Mouse (Mus musculus) cerebellum, adult 11-12 months (tissue): Measurements from ENCODE around the gene Nostrin.

Experiments used
- DNase-seq: peaks from one replicate; pipeline ENCODE4 v3.0.0; 2022

Gene Nostrin

DNA sequence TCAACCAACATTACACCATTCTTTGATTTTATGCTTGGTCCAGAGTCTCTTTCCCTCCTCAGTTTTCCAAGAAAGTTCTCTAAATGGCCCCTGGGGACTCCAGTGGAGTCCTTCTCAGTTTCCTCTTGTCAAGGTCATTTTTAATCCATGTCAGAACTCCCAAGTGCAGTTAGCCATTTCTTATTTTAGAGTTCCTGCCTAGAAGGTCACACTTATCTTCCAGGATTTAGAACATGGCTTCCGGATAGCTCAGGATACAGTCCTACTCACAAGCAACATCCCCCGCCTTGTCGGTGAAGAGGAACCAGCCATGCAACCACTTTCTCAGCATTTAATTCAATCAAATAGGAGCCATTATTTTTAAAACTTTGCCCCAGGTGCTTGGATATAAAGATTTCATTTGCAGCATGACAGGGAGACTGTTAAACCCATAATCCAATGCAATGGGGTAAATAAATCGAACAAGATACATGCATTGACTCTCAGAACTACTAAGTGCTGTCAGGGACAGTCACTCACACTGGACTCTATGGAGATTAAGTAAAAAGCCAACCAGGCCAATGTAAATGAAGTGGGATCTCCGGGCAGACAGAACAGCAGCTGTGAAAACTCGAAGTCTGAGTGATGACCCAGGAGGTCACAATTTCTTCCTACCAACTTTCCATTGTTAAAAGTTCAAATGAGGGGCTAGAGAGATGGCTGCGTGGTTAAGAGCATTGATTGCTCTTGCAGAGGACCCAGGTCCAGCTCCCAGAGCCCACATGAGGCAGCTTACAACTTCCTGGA, 6.0 kb upstream of the Nostrin start:
- DNase-seq = no peak

DNA sequence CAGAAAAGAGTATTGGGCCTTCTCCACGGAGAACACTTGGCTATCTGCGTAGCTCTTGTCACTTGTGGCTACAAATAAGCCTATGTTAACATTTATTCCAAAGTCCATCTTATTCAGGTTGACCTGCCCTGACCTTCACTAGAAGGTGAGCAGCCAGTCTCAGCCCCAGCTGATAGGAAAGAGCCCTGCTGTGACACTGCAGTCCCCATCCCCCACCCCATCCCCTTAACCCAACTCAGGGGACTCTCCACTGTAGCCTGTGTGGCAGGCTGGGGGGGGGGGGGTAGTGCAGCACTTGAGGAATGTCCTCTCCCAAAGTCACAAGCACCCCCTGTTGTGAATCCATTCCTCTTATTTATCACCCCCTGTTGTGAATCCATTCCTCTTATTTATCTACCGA, 3.6 kb upstream of the Nostrin start:
- DNase-seq = no peak

DNA sequence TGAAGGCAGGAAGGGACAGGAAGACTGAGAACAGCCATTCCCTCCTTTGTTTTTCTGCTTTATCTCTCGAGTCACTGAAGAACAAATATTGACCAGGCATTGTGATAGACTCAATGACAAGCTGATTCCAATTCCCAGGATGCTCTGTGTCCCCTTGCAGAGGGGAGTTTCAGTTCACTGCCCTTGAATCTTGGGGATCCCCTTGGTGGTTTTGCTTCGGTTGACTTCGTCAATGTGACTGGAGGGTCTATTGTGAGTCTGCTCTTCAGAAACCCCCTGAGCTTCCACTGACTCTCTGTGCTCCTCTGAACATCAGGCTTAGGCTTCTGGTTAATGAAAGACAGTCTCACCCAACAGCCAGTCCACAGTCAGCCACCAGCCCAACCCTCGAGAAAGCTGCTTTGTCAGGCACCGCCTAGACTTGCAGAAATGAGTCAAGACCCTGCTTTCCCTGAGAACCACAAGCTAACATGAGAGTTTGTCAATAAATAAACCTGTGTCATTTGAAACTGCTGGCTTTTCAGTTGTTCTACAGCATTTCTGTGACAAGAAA, 3.0 kb upstream of the Nostrin start:
- DNase-seq = no peak

DNA sequence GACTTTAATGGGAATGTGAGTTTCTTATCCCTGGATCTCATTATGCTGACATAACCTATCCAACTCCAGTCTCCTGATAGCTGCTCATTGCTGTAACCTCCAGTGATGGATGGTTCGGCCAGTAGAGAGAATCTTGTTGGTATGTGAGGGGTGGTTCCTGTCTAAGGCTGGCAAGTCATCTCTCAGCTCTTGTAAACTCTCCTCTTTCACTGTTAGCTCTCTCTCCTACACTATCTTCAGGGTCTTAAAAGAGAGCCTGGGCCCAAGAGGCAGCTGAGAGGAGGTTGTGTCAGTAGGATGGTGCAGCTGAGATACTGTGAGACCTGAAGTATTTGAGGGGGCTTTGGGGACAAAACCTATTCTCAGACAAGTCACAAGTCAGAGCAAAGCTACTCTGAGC, 1.4 kb upstream of the Nostrin start:
- DNase-seq = no peak

DNA sequence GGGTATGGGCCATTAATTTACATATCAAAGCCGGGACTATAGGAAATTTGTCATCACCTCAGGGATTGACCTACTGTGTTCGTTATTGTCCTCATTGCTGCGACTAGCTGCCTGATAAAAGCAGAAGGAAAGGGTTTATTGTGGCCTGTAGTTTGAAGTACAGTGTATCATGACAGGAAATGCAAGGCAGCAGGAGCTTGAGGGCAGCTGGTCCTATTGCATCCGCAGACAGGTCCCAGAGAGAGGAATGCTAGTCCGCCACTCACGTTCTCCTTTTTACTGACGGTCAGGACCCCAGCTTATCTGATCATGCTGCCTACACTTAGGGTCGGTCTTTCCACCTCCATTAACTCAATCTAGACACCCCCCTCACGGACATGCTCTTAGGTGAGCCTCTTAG, 663 bp upstream of the Nostrin start:
- no peak for DNase-seq

DNA sequence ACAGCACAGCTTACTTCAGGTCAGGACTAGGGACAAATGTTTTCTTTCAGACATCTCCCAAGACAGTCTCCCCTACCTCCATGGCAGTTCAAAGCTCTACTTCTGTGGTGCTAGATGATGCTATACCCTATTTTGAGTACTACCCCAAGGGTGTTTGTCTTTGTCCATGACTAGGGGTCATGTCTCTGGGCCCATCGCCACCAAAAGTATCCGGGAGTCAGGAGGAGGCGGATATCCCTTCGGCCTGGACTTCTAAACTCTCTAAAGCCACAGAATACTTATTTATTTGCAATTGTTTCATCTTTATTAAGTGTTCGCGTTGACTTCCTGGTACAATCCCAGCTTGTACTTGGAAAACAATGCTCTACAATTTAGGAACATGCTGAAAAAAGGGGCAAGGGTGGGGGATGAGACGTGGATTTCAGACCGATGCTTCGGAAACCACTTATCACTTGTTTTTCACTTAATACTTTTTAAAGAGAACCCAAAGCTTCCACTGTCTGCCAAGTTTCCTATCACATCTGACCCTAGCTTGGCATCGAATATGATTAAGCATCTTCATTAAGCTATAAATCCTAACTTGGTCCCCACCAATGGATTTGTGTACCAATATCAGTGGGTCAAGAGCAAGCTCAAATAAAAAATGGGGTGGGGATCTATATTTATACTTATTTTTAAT, 1.9 kb downstream of the Nostrin start:
- DNase-seq = no peak

DNA sequence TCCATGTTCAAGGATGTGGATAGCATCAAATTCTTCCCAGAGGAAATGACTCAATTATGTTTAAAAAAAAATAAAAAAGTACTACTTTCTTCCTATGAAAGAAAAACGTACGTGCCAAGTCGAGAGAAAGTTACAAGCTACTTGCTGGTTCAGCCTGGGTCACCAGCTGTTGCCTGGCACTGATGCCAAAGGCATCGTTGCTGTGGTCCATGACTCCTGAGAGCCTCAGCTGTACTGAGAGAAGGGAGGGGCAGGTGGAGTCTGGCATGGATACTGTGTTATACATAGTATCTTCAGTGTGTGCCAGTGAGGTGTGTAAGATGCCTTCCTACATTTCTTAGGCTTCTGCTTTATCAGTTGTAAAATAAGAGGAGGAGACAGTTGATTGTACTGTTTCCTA, 3.2 kb downstream of the Nostrin start:
- DNase-seq = no peak

DNA sequence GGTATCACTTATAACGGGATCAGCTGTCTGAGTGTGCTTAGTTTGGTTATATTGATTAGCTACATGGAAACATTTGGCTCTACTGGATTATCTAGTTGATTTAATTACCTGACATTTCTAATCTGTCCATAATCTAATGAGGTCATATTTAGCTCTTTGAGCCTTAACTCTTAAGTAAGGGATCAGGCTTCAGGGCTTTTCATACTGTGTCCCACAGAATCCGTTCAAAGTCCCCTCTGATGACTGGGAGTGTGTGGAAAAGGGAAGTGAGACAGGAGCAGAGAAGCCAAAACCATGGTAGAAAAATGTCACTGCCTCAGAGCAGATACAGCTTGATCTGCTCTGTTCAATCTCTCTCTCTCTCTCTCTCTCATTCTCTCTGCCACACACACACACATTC, 4.6 kb downstream of the Nostrin start:
- no peak for DNase-seq

DNA sequence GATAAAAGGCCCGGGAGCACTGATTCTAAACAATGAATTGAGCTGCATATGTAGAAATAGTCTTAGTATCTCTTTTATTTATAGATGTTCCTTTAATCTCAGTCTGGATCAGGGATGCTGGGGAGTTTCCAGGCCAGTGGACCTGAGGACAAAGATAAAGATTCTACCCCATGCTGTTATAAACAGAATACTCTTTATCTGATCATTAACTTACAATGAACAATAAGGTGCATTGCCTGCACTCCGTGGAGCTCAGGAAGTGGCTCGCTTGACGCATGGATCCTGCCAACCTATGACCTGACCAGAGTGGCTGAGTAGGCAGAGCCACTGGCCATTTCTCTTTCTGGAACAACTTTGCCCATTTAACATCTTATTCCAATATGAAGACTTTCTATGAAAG, 5.2 kb downstream of the Nostrin start:
- DNase-seq = no peak

DNA sequence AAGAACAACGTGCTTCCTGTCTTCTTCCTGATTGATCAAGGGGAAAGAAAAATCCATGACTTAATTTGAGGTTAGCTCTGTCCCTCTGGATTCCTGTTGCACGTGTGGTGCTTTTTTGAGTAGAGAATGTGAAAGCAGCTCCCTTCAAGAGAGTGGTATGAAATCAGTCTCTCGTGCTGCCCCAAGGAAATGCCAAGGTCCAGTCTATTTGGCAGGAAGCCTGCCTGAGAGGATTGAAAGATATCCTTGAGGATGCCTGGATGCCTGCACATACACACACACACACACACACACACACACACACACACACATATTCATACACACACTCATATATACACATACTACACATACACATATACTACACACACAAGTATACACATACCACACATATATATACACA, 13.1 kb downstream of the Nostrin start:
- DNase-seq = no peak

DNA sequence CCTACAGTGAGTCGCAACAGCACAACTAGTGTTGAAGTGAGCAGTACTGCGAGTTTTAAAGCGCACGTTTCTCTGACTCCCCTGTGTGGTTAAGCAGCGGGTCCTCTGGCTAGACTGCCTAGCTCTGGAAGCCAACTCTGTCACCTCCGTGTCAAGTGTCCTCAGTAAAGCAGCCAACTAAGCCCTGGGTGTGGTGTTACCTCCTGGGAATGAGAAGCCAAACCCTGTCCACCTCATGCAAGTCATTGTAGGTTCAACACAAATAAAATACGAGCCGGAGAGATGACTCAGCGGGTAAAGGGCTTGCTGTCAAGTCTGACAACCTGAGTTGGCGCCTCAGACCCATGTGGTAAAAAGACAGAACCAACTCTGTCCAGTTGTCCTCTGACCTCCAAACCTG, 13.6 kb downstream of the Nostrin start:
- DNase-seq = no peak

DNA sequence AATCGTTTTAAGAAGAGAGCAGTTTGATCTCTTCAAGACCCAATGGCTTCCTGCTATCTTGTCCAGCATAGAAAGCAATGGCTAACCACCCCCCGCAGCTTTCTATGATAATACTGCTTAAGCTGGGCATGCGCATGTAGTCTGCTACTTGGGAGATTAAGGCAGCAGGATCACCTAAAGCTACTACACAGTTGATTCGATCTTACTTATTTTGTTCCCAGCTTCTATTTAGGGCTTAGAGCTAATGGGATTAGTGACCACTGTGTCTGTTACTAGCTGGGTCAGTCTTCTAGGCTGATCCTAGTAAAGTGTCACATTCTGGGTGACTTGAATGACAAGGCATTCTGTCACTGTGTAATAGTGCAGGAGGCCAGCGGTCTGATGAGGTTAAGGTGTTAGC, 15.2 kb downstream of the Nostrin start:
- DNase-seq = no peak

DNA sequence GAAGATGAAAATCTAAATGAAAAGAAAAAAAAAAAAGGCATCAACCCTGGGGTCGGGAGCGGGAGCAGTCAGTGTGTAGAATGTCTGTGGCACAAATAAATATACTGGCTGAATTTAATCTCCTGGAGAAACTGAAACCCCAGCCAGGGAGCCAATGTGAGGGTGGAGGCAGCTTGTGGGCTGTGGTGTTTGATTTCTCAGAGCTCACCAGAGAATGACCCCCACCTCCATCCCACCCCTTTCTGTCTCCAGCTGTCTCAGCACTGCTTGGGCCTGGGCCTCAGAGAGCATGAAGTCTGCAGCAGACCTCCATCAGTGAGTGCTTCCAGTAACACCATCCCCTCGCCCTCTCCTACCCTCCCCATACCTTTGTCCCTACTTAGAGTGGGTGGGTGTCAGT, 20.3 kb downstream of the Nostrin start:
- no peak for DNase-seq

DNA sequence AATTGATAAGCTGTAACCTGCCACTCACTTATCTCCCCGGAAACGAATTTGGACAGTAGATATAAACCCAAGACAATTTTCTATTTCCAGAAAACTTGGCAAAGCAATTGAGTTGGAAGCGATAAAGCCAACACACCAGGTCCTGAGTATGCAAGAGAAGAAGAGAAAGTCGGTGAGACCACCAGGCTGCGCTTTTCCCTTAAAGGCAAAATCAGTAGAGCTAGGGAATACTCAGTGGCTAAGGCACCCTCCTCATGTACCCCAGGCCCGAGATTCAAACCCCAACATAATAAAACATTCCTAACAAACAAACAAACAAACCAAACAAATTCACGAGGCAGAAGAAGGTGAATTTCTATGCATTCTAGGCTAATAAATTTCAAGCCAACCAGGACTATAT, 20.7 kb downstream of the Nostrin start:
- no peak for DNase-seq

DNA sequence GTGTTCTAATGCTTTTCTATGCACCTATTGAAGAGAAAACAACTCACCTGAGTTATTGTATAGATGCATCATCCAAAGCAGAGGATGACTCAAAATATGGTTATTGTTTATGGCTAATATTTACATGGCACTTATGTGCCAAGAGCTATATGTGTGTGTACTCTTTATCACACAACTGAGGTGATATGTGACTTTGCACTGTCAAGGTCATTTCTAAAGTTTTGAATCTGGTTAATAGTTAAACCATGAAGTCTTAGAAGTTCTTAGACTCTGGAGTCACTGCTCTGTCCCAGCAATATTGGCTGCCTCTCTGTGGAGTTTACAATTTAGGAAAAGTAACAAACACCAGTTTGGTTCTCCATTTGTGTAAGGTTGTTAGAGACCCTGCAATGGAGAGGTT, 23.3 kb downstream of the Nostrin start:
- DNase-seq = no peak

DNA sequence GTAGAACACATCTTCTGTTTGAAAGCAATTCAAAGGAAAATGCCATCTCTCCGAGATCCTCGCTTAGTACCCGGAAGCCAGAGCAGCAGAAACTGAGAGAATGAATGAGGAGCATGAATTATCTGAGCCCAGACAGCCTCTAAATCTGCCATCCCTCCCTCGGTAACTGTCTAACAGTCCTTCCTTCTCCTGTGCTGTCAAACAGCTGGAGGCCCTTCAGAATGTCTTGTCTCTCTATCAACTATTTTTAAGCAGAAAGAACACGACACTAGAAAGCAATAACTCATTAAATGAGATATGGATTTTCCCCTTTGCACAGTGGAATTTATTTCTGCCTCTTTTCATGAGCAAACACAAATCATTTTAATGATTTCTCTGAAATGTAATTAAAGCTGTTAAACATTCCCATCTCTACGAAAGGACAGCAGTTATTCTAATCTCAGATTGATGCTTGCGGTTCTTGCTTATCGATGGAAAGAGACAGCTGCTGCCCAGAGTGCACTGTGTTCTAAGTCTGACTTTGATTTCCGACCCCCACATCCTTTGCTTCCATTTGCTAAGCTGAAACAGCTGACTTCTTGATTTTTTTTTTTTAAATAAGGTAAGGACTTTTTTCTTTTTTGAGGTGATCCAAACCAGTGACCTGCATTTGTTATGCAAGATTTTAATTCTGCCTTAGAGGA, 34.9 kb downstream of the Nostrin start:
- no peak for DNase-seq

DNA sequence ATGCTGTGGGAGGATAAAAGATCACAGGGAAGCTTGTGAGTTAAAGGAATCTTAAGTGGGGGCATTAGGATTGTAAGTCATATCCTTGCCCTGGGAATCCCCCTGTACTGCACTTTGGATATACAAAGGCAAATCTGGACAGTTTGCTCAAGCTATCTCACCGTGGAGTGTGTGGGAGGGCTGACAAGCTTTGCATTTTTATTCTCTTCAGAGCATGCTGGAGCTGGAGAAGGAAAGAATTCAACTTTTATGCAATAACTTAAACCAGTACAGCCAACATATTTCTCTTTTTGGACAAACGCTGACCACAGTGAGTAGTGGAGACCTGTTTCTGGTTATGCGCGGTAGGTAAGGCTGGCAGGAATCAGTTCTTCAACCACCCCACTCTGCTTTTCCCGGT, 39.7 kb downstream of the Nostrin start:
- DNase-seq = no peak

DNA sequence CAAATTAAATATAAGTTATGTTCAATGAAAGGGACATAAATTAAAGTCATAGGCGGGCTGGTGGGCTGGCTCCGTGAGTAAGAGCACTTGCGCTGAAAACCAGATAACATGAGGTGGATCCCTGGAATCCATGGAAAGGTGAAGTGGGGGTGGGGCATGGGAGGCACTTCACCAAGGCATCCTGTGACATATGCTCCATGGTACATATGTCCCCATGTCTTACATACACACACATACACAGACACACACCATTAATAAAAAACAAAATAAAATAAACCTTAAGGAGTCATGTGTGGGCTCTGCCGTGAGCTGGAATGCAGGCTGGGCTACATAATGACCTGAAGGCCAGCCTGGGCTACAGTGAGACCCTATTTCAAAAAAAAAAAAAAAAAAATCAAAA, 44.1 kb downstream of the Nostrin start:
- no peak for DNase-seq

DNA sequence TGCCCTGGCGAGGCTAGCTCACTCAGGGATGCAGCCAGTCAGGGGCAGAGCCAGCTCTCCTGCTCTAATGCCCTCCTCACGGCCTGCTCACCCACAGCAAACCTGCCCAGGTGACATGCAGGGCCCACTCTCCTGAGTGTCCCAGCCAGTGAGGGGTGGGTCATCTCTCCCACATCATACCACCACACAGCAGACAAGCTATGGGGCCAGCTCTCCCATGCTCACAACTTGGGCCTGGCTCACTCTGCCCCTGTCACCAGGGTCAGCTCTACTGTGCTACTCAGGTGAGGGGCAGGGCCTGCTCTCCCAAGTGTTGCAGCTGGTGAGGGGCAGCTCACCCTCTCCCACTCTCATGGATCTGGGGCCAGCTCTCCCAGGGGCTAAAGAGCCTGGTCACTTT, 52.4 kb downstream of the Nostrin start:
- DNase-seq = no peak

DNA sequence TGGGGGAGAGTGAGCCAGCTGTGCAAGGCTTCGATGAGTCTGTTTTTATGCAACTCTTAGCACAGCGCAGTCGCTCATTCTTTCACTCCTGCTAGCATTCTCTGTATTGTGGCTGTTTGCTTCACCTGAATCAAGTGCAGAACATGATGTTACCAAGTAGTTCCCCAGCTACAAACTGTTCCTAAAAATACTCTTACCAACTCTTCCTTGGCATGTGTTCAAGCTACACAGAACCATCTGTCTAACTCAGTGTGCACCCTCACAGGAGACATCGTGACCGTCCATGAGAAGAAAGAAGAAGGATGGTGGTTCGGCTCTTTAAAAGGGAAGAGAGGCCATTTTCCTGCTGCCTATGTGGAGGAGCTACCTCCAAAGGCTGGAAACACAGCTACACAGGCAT, 53.1 kb downstream of the Nostrin start:
- DNase-seq = no peak

DNA sequence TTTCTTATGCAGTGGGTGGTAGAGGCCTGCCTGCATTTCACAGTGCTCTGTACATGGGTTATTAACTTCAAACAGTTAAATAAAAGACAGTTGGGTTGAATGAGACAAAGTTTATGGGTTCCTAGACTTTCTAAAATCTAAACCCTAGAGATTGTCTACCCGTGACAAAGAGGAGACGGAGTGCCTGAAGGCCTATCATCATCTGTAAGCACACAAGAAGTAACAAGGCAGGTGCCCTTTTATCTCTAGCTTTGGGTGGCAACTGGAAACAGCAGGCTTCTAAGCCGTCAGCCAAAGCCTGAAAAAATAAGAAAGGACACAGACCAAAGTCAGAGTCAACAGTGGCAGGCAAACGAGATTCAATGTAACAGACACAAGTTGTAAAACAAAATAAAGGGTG, 53.6 kb downstream of the Nostrin start:
- DNase-seq = no peak

DNA sequence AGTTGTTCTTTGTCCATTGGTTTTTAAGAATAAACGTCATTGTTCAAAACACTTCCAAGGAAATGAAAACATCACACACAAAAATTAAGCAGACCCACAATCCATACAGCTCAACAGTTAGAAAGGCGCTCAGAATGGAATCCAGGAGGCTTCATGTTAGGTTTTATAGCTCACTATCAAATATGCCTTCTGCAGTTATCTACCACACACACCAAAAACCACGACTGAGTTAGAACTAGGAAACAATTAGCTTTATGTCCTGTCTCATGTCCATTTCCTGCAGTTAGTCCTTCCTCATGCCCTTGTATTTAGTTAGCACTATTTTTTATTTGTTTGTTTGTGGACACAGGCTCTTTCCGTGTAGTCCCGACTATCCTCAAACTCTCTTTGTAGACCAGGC, 55.5 kb downstream of the Nostrin start:
- DNase-seq = no peak

DNA sequence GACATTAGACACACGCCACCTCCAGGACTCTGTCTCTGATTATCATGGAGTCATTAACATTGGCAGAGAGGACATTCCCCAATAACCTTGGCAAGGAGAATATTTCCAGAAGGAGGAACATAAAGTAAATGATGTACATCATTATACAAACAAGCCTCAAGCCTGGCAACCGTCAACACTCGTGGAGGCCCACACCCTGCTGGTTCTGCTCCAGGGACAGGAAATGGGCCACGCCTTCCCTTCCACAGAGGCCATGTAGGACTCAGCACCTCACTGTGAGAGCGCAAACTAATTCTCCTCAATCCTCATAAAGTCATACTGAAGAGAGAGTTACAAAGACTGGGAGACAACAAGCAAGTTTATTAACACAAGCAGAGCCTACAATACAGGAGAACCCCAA, 58.0 kb downstream of the Nostrin start:
- no peak for DNase-seq

DNA sequence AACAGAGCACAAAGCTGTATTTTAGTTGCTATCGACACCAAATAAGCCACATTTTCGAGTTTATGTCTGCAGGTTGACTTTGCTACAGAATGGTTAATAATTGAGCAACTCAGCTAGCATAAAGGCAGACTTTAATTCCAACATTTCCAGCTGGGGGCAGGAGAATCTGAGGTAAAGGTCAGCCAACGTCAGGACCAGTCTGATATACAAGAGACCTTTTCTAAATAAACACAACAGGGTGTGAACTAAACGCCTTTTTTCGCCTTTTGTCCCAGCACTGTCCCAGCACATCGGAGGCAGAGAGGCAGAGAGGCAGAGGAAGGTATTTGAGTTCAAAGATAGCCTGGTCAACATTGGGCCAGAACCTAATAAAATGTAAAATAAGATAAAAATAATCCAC, 69.6 kb downstream of the Nostrin start:
- no peak for DNase-seq
